Mouse (Mus musculus) duodenum, adult 2 months (tissue): ENCODE data around the gene Pitpnm2. TPM values are rescaled to one million over a fixed set of nuclear protein-coding genes. Genes with fewer than 3 reads are reported as not detected.

Experiments used
- polyA plus RNA-seq: library from polyadenylated mRNA; depleted of rRNA; stranded (reverse); fragments of >200 nt; gene quantifications from 2 replicates; pipeline ENCODE4 v1.2.3, GENCODE M21; 2012; ENCODE audit warnings: low replicate concordance; rRNA removed

The Pitpnm2 gene
- 13.9 and 25.1 TPM in 2 replicates for polyA plus RNA-seq

DNA sequence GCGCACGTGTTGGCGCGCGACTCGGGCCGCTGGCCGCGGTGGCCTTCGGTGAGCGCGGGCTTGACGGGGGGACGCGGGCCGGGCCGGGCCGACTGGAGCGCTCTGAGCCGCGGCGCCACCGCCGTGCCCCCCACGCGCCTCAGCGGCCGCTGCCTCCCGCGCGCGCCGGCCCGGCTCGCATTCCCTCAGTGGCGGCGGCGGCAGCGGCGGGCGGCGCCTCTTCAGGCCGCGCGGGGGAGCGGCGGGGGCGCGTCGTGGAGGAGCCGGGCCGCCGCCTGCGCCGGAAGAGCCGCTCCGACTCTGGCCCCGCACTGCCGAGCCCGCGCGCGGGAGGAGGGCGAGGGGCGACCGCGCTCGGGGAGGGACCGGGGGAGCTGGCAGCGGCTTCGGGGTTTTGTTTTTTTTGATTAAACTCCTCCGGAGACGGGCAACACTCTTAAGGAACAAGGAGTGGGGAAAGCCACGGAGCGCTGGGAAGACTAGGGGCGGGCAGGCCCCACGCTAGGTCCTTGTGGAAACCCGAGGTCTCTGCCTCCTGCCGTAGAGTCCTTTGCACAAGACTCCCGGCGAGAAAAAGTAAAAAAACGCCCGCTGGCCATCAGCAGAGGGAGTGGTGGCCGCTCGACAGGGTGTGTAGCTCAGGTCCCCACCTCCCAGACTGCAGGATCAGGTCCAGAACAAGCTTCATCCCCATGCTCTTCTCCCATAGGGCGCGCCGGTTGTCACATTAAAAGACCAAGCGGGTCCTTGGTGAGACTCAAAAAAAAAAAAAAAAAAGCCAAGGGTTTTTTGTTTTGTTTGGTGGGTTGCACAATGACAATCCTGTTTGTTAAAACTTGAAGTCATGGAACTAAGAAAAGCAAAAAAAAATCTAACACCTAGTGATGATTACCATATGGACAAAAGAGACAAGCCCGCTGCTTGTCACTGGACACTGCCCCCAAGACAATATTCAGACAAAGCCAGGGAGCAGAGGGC, at the start of gene Pitpnm2:
TSS of gene Pitpnm2 (minus strand) at position 147 of the 978 bp plus-strand sequence.

DNA sequence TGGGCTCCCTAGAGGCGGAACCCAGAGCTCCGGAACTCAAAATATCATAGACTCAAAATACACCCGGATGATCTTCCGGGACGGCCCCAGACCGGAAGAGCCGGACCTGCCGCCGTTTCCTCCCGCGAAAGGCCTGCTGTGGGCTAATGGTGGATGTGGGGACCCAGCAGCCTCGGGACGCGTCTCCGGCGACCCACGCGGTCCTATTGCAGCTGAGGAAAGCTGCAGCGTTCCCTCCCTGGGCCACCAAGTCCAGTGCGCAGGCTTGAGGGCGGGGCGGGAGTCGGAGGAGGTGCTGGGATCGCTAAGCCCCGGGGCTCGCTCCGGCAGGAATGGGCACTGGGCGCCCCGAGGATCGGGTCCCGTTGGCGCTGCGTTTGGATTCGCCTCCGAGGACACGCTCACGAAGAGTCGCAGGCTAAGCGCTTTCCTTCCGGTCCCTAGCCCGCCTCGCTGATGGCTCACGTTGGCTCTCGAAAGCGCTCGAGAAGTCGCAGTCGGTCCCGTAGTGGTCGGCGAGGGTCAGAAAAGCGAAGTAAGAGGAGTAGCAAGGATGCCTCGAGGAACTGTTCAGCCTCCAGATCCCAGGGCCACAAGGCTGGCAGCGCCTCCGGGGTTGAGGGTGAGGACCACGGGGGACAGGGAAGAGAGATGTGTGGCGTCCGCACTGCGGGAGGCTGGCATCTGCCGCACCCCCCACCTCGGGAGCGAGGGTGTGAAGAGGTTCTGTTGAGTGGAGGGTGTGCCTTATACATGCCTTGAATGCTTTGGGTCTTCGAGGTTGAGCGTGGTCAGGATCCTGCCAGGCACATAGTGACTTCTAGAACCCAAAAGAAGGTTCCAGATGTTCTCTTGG, 133.3 kb downstream of the Pitpnm2 start, which contains the start of gene Arl6ip4:
TSS of gene Arl6ip4 (plus strand) at position 100 of the 856 bp plus-strand sequence.

DNA sequence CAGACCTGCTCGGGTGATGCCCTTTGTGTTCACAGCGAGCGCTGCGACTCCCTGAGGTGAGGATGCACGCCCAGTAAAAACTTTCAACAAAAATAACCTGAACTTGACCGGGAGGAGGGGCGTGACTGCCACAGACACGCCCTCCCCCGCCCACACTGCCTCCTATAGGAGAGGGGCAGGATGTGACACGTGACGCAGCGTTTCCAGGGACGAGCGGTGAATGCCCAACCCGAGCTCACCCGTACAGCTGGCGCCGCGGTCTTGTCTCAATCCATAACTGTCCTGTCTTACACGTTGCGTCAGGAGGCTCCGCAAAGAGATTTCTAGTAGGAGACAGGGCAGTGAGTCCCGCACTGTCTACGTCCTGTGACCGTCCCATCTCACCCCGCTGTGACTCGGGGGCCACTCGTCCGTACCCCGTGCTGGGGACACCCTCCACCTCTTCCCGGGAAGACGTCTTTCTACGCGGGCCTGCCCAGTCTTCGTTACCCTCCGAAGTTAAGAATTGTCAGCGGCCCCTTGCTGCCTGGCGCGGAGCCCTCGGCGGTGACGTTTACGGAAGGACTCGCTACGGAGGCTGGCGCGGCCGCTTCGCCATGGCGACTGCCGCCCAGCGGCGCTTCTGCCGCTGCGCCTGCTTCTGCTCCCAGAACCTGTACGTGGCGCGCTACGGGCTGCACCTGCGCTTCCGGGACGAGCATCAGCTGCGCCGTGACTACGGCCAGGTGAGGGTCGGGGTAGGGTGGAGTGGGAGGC, 137.6 kb downstream of the Pitpnm2 start, which contains the start of gene Ogfod2:
TSS of gene Ogfod2 (plus strand) at position 556 of the 756 bp plus-strand sequence.

DNA sequence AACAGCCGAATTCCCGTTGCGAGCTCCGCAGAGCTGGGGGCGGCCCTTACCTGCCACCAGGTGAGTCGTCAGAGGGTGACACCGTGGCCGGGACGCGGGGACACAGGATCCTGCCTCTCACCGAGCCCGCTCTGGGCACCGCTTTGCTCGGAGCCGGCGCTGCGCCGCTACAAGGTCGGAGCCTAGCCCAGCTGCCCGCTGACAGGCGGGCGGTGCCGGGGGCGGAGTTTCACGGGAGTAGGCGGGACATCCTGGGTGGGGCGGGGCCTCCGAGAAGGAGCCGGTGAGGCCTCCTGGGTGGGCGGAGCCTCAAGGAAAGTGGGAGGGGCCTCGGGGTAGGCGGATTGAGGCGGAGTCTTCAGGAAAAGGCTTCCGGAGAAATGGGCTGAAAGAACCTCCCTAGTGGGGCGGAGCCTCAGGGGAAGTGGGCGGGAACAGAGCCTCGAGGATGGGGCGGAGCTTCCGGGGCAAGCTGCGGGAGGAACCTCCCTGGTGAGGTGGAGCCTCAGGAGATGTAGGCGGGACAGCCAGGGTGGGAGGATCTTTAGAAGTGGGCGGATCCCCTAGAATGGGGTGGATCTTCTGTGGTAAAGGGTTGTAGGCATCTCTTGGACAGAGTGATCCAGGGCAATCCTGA, 153.8 kb downstream of the Pitpnm2 start, which contains the start of gene Abcb9:
TSS of gene Abcb9 (minus strand) at position 203 of the 637 bp plus-strand sequence.

Other genes starting within 250 kb of the Pitpnm2 start
- 71.7 and 79.5 TPM in 2 replicates for gene Vps37b, start 217.5 kb downstream of the Pitpnm2 start, polyA plus RNA-seq
- gene Abcb9, start 154.0 kb downstream of the Pitpnm2 start, polyA plus RNA-seq, result 18.0 and 32.2 TPM in 2 replicates
- 72.2 and 78.6 TPM in 2 replicates for gene Ogfod2, start 137.5 kb downstream of the Pitpnm2 start, polyA plus RNA-seq
- gene Arl6ip4, start 133.7 kb downstream of the Pitpnm2 start, polyA plus RNA-seq, result 15.6 and 20.9 TPM in 2 replicates
- gene Mphosph9, start 78.2 kb upstream of the Pitpnm2 start, polyA plus RNA-seq, result 0.24 and 1.4 TPM in 2 replicates
- 1.7 and 1.8 TPM in 2 replicates for gene 2810006K23Rik, start 78.3 kb upstream of the Pitpnm2 start, polyA plus RNA-seq
- gene Cdk2ap1, start 113.3 kb upstream of the Pitpnm2 start, polyA plus RNA-seq, result 43.6 and 51.0 TPM in 2 replicates
- gene Sbno1, start 176.2 kb upstream of the Pitpnm2 start, polyA plus RNA-seq, result 3.3 and 4.3 TPM in 2 replicates
- 40.2 and 48.5 TPM in 2 replicates for gene Kmt5a, start 190.2 kb upstream of the Pitpnm2 start, polyA plus RNA-seq
- gene Rilpl2, start 228.6 kb upstream of the Pitpnm2 start, polyA plus RNA-seq, result 24.6 and 31.7 TPM in 2 replicates
- gene Snrnp35, start 233.4 kb upstream of the Pitpnm2 start, polyA plus RNA-seq, result 0.69 and 2.2 TPM in 2 replicates